Mouse (Mus musculus) urinary bladder, adult 18-20 months (tissue): ENCODE measurements around the gene Slc20a1.

Experiments used
- DNase-seq, 2 experiments: peaks; one replicate each; pipeline ENCODE4 v3.0.0; 2022; ENCODE audit warnings: low spot score in 2 of 2, mixed read lengths in 2 of 2

The Slc20a1 gene

GRCm38 (mm10) chr2:129227011-129227529, 28.5 kb downstream of the Slc20a1 start:
- no peak for DNase-seq

DNA sequence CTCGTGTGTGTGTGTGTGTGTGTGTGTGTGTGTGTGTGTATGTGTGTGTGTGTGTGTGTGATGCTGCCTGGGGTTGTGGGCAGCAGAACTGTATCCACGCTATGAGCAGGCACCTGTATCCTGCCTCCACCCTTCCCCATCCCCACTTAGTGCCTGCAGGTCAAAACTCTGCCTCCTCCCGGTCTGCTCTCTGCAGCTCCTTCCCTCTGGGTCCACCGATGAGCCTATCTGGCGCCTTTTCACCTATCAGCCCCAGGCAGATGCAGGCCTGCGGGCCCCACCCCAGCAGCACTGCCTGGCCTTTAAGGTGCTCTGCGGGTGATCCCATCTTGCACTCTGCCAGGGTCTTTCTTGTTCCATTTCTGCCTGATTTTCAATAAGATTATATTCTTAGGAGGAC, 29.1 kb downstream of the Slc20a1 start:
- no peak for DNase-seq

DNA sequence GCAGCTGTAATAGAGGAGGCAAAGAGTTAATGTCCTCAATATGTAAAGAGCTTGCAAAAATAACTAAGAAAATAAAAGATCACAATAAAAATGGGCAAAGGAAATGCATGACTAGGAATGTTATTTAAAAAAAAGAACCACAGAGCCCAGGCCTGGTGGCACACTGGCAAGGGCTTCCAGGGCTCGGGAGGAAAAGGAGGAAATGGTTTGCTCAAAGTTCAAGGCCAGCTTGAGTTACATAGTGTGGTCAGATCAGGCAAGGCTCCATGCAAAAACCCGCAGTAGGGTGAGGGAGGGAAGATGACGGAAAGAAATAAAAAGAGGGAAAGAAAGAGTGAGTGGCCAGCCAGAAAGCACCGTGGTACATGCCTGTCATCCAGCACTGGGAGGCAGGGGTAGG, 30.0 kb downstream of the Slc20a1 start:
- no peak for DNase-seq

GRCm38 (mm10) chr2:129229316-129229715, 30.8 kb downstream of the Slc20a1 start:
- DNase-seq = no peak

GRCm38 (mm10) chr2:129232023-129232422, 33.5 kb downstream of the Slc20a1 start:
- DNase-seq = no peak

GRCm38 (mm10) chr2:129232484-129232883, 33.9 kb downstream of the Slc20a1 start:
- DNase-seq = no peak

- DNase-seq = no peak
Measured at GRCm38 (mm10) chr2:129233218-129233617, 34.7 kb downstream of the Slc20a1 start.

DNA sequence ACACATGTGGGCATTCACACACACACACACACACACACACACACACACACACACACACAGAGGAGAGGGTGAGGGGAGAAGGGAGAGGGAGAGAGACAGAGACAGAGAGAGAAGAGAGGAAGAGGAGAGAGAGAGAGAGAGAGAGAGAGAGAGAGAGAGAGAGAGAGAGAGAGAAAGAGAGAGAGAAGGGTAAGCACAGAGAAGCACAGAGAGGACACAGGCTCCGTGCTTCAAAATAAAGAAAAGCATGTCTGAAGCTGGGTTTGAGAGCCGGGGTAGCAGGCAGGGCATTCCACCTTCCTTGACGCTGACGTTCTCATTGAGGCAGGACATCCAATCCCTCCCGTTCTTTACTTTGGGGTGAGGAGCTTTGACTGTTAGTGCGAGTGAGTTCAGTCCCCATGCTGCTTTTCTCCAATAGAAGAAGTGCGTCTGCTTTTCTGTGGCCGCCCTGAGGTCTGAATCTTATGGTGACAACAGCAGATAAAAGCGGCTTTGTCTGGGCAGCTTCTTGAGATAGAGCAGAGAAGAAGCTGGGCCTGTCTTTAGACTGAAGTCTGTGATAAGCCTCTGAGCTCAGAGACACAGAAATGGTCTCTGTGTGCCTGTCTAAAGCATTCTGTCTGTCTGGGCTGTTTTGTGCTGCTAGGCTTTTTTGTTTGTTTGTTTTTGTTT, 35.4 kb downstream of the Slc20a1 start:
- DNase-seq = no peak

DNA sequence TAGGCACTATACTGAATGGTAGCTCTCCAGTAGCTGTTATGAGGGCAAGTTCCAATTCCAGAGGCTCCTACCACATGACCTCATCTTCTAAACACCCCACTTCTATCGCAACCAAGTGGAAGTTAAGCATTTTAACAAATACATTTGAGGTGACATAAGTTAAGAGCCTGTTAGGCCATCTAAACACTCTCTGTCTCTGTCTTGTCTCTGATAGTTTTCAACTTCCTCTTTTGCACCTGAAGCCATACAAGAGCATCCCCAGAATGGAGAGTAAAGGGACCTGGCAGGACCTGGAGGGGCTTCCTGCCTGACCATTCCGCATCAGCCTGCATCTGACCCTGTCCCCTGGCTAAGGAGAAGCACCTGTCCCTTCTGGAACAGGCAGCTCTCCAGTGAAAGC, 36.2 kb downstream of the Slc20a1 start:
- no peak for DNase-seq

GRCm38 (mm10) chr2:129236526-129236925, 38.0 kb downstream of the Slc20a1 start:
- DNase-seq = no peak

DNA sequence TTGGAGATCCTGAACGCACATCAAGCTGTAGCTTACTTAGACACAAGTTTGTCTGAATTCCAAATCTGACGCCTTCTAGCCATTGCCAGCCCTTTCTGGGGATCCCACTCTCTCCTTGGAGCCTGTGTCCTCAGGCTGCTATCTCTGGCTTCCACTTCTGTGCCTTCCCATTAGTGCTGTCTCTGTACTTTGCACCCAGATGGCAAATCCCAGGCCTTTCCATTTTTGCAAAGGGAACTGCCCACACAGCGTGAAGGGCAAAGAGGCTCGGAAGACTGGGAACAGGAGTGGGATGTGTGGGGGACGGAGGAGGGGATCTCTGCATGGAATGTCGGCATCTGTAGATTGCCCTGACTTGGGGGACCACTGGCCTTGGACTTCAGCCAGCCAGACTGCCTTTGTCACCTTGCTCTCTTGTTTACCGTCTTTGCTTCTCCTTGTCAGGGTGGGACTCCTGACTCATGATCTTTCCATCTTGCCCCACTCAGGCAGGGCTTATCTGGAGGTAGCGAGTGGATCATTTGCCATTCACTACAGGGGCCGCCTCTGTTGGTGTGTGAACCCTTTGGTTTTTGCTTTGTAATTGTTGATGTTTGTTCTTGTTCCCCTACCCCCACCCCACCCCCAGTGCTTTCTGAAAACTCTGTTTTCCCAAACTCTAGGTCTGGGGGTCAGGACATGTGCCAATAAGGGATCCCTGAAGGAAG, 42.3 kb downstream of the Slc20a1 start:
- no peak for DNase-seq

GRCm38 (mm10) chr2:129241845-129242833, 43.6 kb downstream of the Slc20a1 start:
- no peak for DNase-seq

GRCm38 (mm10) chr2:129243005-129243404, 44.4 kb downstream of the Slc20a1 start:
- DNase-seq = no peak

DNA sequence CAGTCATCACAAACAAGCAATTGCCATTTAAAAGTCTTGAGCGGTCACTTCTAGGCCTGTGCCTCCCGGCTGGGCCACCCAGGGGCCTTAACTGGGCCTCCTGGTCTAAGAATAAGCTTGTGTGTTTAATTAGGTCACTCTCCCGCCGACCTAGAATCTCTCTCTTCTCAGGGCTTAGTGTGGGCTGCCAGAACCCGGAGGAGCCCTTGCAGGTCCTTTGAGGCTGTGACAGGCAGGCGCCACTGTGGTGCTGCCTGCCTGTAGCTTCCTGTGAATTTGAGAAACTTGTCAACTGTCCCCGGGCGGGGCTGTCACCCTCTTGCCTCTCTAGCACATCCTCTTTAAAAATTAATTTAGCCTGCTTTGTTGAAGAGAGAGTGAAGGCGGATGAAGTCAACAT, 45.2 kb downstream of the Slc20a1 start:
- no peak for DNase-seq

DNA sequence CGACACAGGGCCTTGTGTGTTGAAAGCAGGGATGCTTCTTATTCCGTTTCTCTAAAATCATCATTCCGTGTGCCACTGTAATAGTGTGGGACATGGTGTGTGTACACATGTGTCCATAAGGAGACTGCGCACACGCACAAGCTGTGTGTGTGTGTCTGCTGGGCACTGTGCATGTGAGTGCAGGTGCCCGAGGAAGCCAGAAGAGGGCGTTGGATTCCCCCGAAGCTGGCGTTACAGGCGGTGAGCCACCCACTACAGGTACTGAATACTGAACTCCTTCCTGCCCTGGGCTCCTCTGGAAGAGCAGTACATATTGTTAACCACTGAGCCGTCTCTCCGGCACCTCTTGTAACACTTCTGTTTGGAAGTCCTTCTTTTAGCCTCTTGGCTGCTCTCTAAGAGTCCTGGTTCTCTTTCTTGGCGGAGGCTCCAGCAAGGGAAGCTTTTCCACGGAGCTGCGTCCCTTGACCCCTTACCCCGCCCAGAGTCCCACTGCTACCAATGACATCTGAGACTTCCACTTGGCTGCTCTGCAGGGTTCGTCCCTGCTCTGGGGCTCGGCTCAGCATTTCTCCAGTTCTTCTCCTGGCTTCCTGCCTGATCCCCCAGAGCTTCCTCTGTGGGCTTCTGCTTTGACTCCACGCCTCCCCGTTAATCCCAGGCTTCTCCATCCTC, 46.0 kb downstream of the Slc20a1 start:
- no peak for DNase-seq

GRCm38 (mm10) chr2:129245618-129246017, 47.1 kb downstream of the Slc20a1 start:
- no peak for DNase-seq

GRCm38 (mm10) chr2:129246436-129246835, 47.9 kb downstream of the Slc20a1 start:
- no peak for DNase-seq

DNA sequence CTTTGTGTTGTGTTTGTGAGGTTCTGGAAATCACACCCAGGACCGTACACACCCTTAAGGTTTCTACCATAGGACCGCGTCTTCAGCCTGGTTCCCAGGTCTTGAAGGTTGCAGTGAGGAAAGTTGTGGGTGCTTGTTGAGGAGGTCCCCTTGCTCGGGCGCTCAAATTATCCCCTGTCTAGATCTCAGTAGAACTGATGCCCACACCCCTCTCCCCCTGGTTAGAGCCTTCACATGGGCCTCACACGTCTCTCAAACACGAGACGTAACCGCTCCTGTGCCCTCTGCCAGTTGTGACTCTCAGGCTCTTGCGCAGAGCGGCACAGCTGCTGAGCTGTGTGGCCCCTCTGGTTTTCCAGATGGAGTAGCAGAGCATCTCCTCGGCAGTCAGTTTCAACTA, 48.4 kb downstream of the Slc20a1 start:
- DNase-seq = no peak

- DNase-seq = no peak
Measured at GRCm38 (mm10) chr2:129247707-129248121, 49.1 kb downstream of the Slc20a1 start.

DNA sequence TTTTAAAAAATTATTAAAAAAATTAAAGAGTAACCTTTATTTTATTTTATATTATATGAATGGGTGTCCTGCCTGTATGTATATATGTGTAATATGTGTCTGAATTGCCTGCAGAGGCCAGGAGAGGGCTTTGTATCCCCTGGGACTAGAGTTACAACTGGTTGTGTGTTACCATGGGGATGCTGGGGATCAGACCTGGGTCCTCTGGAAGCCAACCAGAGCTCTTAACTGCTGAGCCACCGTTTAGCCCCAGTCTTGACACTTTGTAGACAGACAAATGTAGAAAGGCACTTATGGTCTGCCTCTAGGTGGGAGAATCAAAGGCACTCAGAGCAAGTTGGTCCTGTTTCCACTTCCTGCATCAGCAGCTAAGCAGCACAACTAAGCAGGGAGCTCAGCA, 50.8 kb downstream of the Slc20a1 start:
- DNase-seq = no peak

- DNase-seq = no peak
Measured at GRCm38 (mm10) chr2:129252836-129253630, 54.5 kb downstream of the Slc20a1 start.
